Mouse (Mus musculus) ES-E14 (cell line): ENCODE results near the gene Gatad2a. TPM values are rescaled to one million over a fixed set of nuclear protein-coding genes. Genes with fewer than 3 reads are reported as not detected.
A peak's percentile ranks its signal among the peaks of the same experiment; 100 is the strongest.

Source experiments
- DNase-seq: peaks from one replicate; pipeline ENCODE4 v3.0.0-alpha.2; 2013; ENCODE audit warnings: low read depth, low spot score
- H3K27ac ChIP-seq: 2 replicates; pipeline ENCODE4 v1.5.1; 2012; ENCODE audit warnings: low read depth, mild to moderate bottlenecking, low read length, moderate library complexity, mixed read lengths; ENCODE audit not compliant: poor library complexity, insufficient read depth, severe bottlenecking
- H3K36me3 ChIP-seq: 2 replicates; pipeline ENCODE4 v1.6.1; 2012; ENCODE audit warnings: mild to moderate bottlenecking, low read length, moderate library complexity, mixed read lengths; ENCODE audit not compliant: control insufficient read depth, poor library complexity, insufficient read depth, severe bottlenecking
- H3K4me1 ChIP-seq, 2 experiments: fragments of 150-350 bp in 1 of 2; sonication (generic) in 1 of 2; 2 replicates each; pipeline ENCODE4 v1.6.1; 2012; ENCODE audit warnings: low read length in 2 of 2, mild to moderate bottlenecking in 1 of 2, mixed read lengths in 1 of 2; ENCODE audit not compliant: control insufficient read depth in 2 of 2, insufficient read depth in 2 of 2, poor library complexity in 1 of 2
- H3K4me3 ChIP-seq, 2 experiments: fragments of 150-350 bp in 1 of 2; sonication (generic) in 1 of 2; 2 replicates each; pipeline ENCODE4 v1.5.1; 2012; ENCODE audit warnings: low read length in 2 of 2, low read depth in 1 of 2, mild to moderate bottlenecking in 1 of 2, mixed read lengths in 1 of 2; ENCODE audit not compliant: insufficient read depth in 1 of 2, poor library complexity in 1 of 2, severe bottlenecking in 1 of 2
- H3K9ac ChIP-seq: 2 replicates; pipeline ENCODE4 v1.6.1; 2012; ENCODE audit warnings: low read depth, mild to moderate bottlenecking, low read length, mixed read lengths; ENCODE audit not compliant: poor library complexity, insufficient read depth, severe bottlenecking
- H3K9me3 ChIP-seq: fragments of 150-350 bp; sonication (generic); 2 replicates; pipeline ENCODE4 v1.6.1; 2012; ENCODE audit warnings: low read depth, mild to moderate bottlenecking, low read length; ENCODE audit not compliant: control insufficient read depth, insufficient read depth
- CHD2 ChIP-seq: IDR thresholded peaks from 2 replicates; pipeline ENCODE4 v1.6.1; 2014; ENCODE audit warnings: mild to moderate bottlenecking, low read depth, low read length, inconsistent platforms
- HCFC1 ChIP-seq: IDR thresholded peaks from 2 replicates; pipeline ENCODE4 v1.6.1; 2012; ENCODE audit warnings: low read length, inconsistent platforms, borderline replicate concordance; ENCODE audit not compliant: insufficient read depth
- MAFK ChIP-seq: IDR thresholded peaks from 2 replicates; pipeline ENCODE4 v1.6.1; 2014; ENCODE audit warnings: mild to moderate bottlenecking, low read depth, low read length, inconsistent platforms; ENCODE audit not compliant: insufficient read depth
- ZC3H11A ChIP-seq: IDR thresholded peaks from 2 replicates; pipeline ENCODE4 v1.6.1; 2012; ENCODE audit warnings: low read depth, mild to moderate bottlenecking, inconsistent platforms, low read length, borderline replicate concordance
- ZNF384 ChIP-seq: IDR thresholded peaks from 2 replicates; pipeline ENCODE4 v1.6.1; 2012; ENCODE audit warnings: low read depth, low read length, inconsistent platforms
- in situ Hi-C, 2 experiments: fragments of 600-800 bp; cut with MboI; formaldehyde crosslinking; loops; one replicate each; pipeline ENCODE4 v1.15.1; 2025; ENCODE audit warnings: low sequenced_read_pairs in 2 of 2, inconsistent platforms in 1 of 2; ENCODE audit not compliant: unreplicated experiment in 2 of 2
- total RNA-seq: library from RNA; depleted of rRNA; stranded (reverse); fragments of 300-350 nt; gene quantifications from 2 replicates; pipeline ENCODE4 v1.2.3, GENCODE M21; 2012

The Gatad2a gene
- total RNA-seq, 1 experiment, result 139 TPM

GRCm38 (mm10) chr8:69912478-69913074 lies 83.6 kb downstream of the Gatad2a start:
- Histone ChIP-seq H3K4me3 (no peak overlapping the region), H3K36me3 (peaks cover 90% of the 10 kb centered on the region), H3K4me1 (peaks cover 0 to 3% of the 10 kb centered on the region in 2 experiments; a peak in 1 of 4 replicates), H3K9me3 (no peaks in the 10 kb centered on the region), H3K9ac (no peak overlapping the region), H3K27ac (no peak overlapping the region)
- in situ Hi-C loops, result no loop called here
- no peak for DNase-seq
- TF ChIP-seq HCFC1 (no peak), ZNF384 (no peak), MAFK (no peak), CHD2 (no peak), ZC3H11A (no peak)

GRCm38 (mm10) chr8:69911917-69912316 lies 84.3 kb downstream of the Gatad2a start:
- no peak overlapping the region for H3K4me3 ChIP-seq
- no peaks in the 10 kb centered on the region for H3K9me3 ChIP-seq
- peaks cover 0 to 3% of the 10 kb centered on the region in 2 experiments; a peak in 1 of 4 replicates for H3K4me1 ChIP-seq
- H3K27ac ChIP-seq, result no peak overlapping the region
- no peak for TF ChIP-seq ZNF384
- TF ChIP-seq HCFC1, result no peak
- no peak overlapping the region for H3K9ac ChIP-seq
- peaks cover 83% of the 10 kb centered on the region for H3K36me3 ChIP-seq
- in situ Hi-C loops, result no loop called here
- no peak for DNase-seq

GRCm38 (mm10) chr8:69907106-69907505 lies 89.1 kb downstream of the Gatad2a start:
- Histone ChIP-seq H3K4me3 (no peak overlapping the region), H3K27ac (no peak overlapping the region), H3K9me3 (no peaks in the 10 kb centered on the region), H3K4me1 (peaks cover 0 to 14% of the 10 kb centered on the region in 2 experiments; a peak in 2 of 4 replicates), H3K9ac (no peak overlapping the region), H3K36me3 (peaks cover 40% of the 10 kb centered on the region)
- in situ Hi-C loops, result no loop called here
- TF ChIP-seq HCFC1 (no peak), MAFK (no peak), ZNF384 (no peak), ZC3H11A (no peak), CHD2 (no peak)
- no peak for DNase-seq

GRCm38 (mm10) chr8:69906260-69906659 lies 89.9 kb downstream of the Gatad2a start:
- no peak overlapping the region for H3K9ac ChIP-seq
- no peak for DNase-seq

GRCm38 (mm10) chr8:69904096-69904495 lies 92.1 kb downstream of the Gatad2a start:
- H3K4me1 ChIP-seq, result peaks cover 0 to 15% of the 10 kb centered on the region in 2 experiments; a peak in 2 of 4 replicates
- H3K4me3 ChIP-seq, result no peak overlapping the region
- no peak for TF ChIP-seq MAFK
- TF ChIP-seq ZC3H11A, result no peak
- no peak for TF ChIP-seq CHD2
- no peak for TF ChIP-seq ZNF384
- no peak for TF ChIP-seq HCFC1

More at GRCm38 (mm10) chr8:69906260-69906659, 89.9 kb downstream of the Gatad2a start:
- Histone ChIP-seq H3K4me1 (peaks cover 0 to 14% of the 10 kb centered on the region in 2 experiments; a peak in 2 of 4 replicates), H3K27ac (no peak overlapping the region), H3K9me3 (no peaks in the 10 kb centered on the region), H3K36me3 (peaks cover 32% of the 10 kb centered on the region), H3K4me3 (no peak overlapping the region)
- in situ Hi-C loops, result no loop called here
- no peak for TF ChIP-seq HCFC1
- no peak for TF ChIP-seq CHD2
- no peak for TF ChIP-seq ZNF384
- TF ChIP-seq MAFK, result no peak
- no peak for TF ChIP-seq ZC3H11A

More at GRCm38 (mm10) chr8:69904096-69904495, 92.1 kb downstream of the Gatad2a start:
- H3K9ac ChIP-seq, result peak overlapping the region; percentile 76; the same call in 1 of the 2 replicates
- no peaks in the 10 kb centered on the region for H3K9me3 ChIP-seq
- peaks cover 12% of the 10 kb centered on the region for H3K36me3 ChIP-seq
- in situ Hi-C loops, result no loop called here
- no peak overlapping the region for H3K27ac ChIP-seq
- no peak for DNase-seq
